Mouse (Mus musculus) liver, adult 2 months (tissue): ENCODE measurements around the gene Cbarp. TPM values are rescaled to one million over a fixed set of nuclear protein-coding genes. Genes with fewer than 3 reads are reported as not detected.

Experiments used
- DNase-seq: peaks from one replicate; pipeline ENCODE4 v3.0.0-alpha.2; 2011; ENCODE audit warnings: low read depth, low spot score; ENCODE audit errors: extremely low read depth
- H3K27ac ChIP-seq: fragments of 200-500 bp; replicated peaks from 2 replicates; pipeline ENCODE4 v1.5.1; 2012; ENCODE audit warnings: low read depth, mild to moderate bottlenecking, control low read depth, inconsistent platforms, low read length; ENCODE audit not compliant: insufficient read depth
- H3K27me3 ChIP-seq: fragments of 200-500 bp; 2 replicates; pipeline ENCODE4 v1.6.1; 2012; ENCODE audit warnings: mild to moderate bottlenecking, moderate library complexity, low read length, inconsistent platforms; ENCODE audit not compliant: control insufficient read depth, insufficient read depth
- H3K36me3 ChIP-seq: fragments of 200-500 bp; 2 replicates; pipeline ENCODE4 v1.6.1; 2012; ENCODE audit warnings: low read length, inconsistent platforms; ENCODE audit not compliant: control insufficient read depth, insufficient read depth
- H3K4me1 ChIP-seq: fragments of 200-500 bp; 2 replicates; pipeline ENCODE4 v1.6.1; 2011; ENCODE audit warnings: low read length; ENCODE audit not compliant: control insufficient read depth, insufficient read depth
- H3K4me3 ChIP-seq: fragments of 200-500 bp; 2 replicates; pipeline ENCODE4 v1.5.1; 2011; ENCODE audit warnings: low read depth, mild to moderate bottlenecking, control low read depth, low read length, moderate library complexity; ENCODE audit not compliant: insufficient read depth
- H3K79me2 ChIP-seq: fragments of 200-500 bp; 2 replicates; pipeline ENCODE4 v1.6.1; 2012; ENCODE audit warnings: inconsistent platforms, mild to moderate bottlenecking, low read length, moderate library complexity; ENCODE audit not compliant: control insufficient read depth, insufficient read depth
- H3K9ac ChIP-seq: fragments of 200-500 bp; 2 replicates; pipeline ENCODE4 v1.6.1; 2012; ENCODE audit warnings: low read depth, mild to moderate bottlenecking, control low read depth, inconsistent platforms, low read length
- CTCF ChIP-seq: fragments of 200-500 bp; IDR thresholded peaks from 2 replicates; pipeline ENCODE4 v1.5.1; 2011; ENCODE audit warnings: low read depth, low read length, control low read depth
- POLR2A ChIP-seq: fragments of 200-500 bp; IDR thresholded peaks from 2 replicates; pipeline ENCODE4 v1.6.1; 2011; ENCODE audit warnings: low read length, control low read depth; ENCODE audit not compliant: insufficient read depth; ENCODE audit errors: extremely low read depth
- WGBS: fragments of 180-500 bp; shearing (Covaris S2); methylation state at CpG from one replicate; pipeline ENCODE4 v1.1.7; 2018; 5-methylcytosine and 5-hydroxymethylcytosine counted together
- polyA plus RNA-seq: library from polyadenylated mRNA; depleted of rRNA; stranded (reverse); fragments of >200 nt; gene quantifications from 2 replicates; pipeline ENCODE4 v1.2.3, GENCODE M21; 2012
- total RNA-seq: library from RNA; depleted of rRNA; stranded (reverse); fragments of >200 nt; gene quantifications from 2 replicates; pipeline ENCODE4 v1.2.3, GENCODE M21; 2014

Cbarp gene
- total and polyA plus RNA-seq, 2 experiments, result 0.55 to 1.2 TPM

- peaks cover 26% of the 10 kb centered on the region for H3K4me1 ChIP-seq
Measured at GRCm38 (mm10) chr10:80153713-80154112, 13.1 kb upstream of the Cbarp start.

GRCm38 (mm10) chr10:80152873-80153260 lies 12.2 kb upstream of the Cbarp start:
- Histone ChIP-seq H3K4me1 (peaks cover 22% of the 10 kb centered on the region), H3K36me3 (peaks cover 27% of the 10 kb centered on the region), H3K27me3 (no peaks in the 10 kb centered on the region), H3K79me2 (peaks cover 29% of the 10 kb centered on the region), H3K27ac (peak overlapping the region; percentile 90), H3K4me3 (peak overlapping the region; percentile 82; the same call in 1 of the 2 replicates), H3K9ac (peak overlapping the region; percentile 90)
- DNase-seq, result no peak
- 11% methylated on average over 3 of the region's 3 CpGs for WGBS
- TF ChIP-seq POLR2A (no peak), CTCF (no peak)

More at GRCm38 (mm10) chr10:80153713-80154112, 13.1 kb upstream of the Cbarp start:
- TF ChIP-seq CTCF, result no peak
- no peak for TF ChIP-seq POLR2A
- Histone ChIP-seq H3K4me3 (peak overlapping the region; percentile 82; the same call in 1 of the 2 replicates), H3K27ac (peak overlapping the region; percentile 90), H3K9ac (peak overlapping the region; percentile 90), H3K27me3 (no peaks in the 10 kb centered on the region), H3K79me2 (peaks cover 29% of the 10 kb centered on the region), H3K36me3 (peaks cover 27% of the 10 kb centered on the region)
- DNase-seq, result peak; percentile 85
- 24% methylated on average over 19 of the region's 19 CpGs for WGBS

GRCm38 (mm10) chr10:80152071-80152872 lies 11.6 kb upstream of the Cbarp start:
- DNase-seq, result peak; percentile 61
- peak overlapping the region; percentile 90 for H3K27ac ChIP-seq
- H3K4me1 ChIP-seq, result peaks cover 26% of the 10 kb centered on the region
- peaks cover 27% of the 10 kb centered on the region for H3K36me3 ChIP-seq
- no peaks in the 10 kb centered on the region for H3K27me3 ChIP-seq
- TF ChIP-seq POLR2A (0 out of 2 replicates have a peak, but pooled peaks have one; percentile 11), CTCF (no peak)
- peaks cover 29% of the 10 kb centered on the region for H3K79me2 ChIP-seq
- H3K9ac ChIP-seq, result peak overlapping the region; percentile 90
- 9% methylated on average over 15 of the region's 15 CpGs for WGBS
- H3K4me3 ChIP-seq, result peak overlapping the region; percentile 82

- WGBS, result under 1% methylated on average over 26 of the region's 26 CpGs
- peak; percentile 64 for DNase-seq
- H3K4me3 ChIP-seq, result peak overlapping the region; percentile 82
- peaks cover 20% of the 10 kb centered on the region for H3K36me3 ChIP-seq
- peaks cover 33% of the 10 kb centered on the region for H3K4me1 ChIP-seq
- TF ChIP-seq POLR2A (0 out of 2 replicates have a peak, but pooled peaks have one; percentile 26), CTCF (no peak)
- peak overlapping the region; percentile 90 for H3K9ac ChIP-seq
- H3K79me2 ChIP-seq, result peaks cover 29% of the 10 kb centered on the region
- H3K27ac ChIP-seq, result peak overlapping the region; percentile 90
- H3K27me3 ChIP-seq, result no peaks in the 10 kb centered on the region
Measured at GRCm38 (mm10) chr10:80151211-80152034, 10.8 kb upstream of the Cbarp start.

GRCm38 (mm10) chr10:80150226-80151210 lies 9.9 kb upstream of the Cbarp start:
- H3K4me1 ChIP-seq, result peaks cover 41% of the 10 kb centered on the region
- no peak for DNase-seq
- H3K79me2 ChIP-seq, result peaks cover 29% of the 10 kb centered on the region
- peak overlapping the region; percentile 90 for H3K27ac ChIP-seq
- no peaks in the 10 kb centered on the region for H3K27me3 ChIP-seq
- WGBS, result 2% methylated on average over 67 of the region's 71 CpGs
- H3K9ac ChIP-seq, result peak overlapping the region; percentile 90
- TF ChIP-seq CTCF, result 0 out of 2 replicates have a peak, but pooled peaks have one; percentile 7
- TF ChIP-seq POLR2A, result no peak
- peak overlapping the region; percentile 82 for H3K4me3 ChIP-seq
- H3K36me3 ChIP-seq, result peaks cover 11% of the 10 kb centered on the region
